Mouse (Mus musculus) erythroblast, adult 5-6 weeks (primary cell): ENCODE data around the gene Sacm1l. TPM values are rescaled to one million over a fixed set of nuclear protein-coding genes. Genes with fewer than 3 reads are reported as not detected.

Experiments used
- ATAC-seq: replicated peaks from 2 replicates; pipeline ENCODE4 v1.8.0; 2016; ENCODE audit warnings: moderate number of reproducible peaks, mild to moderate bottlenecking, moderate TSS enrichment, inconsistent platforms; ENCODE audit not compliant: poor library complexity, low FRiP score, severe bottlenecking
- total RNA-seq, 2 experiments: library from RNA; stranded (forward) in 1 of 2; stranded (reverse) in 1 of 2; fragments of 150-400 nt in 1 of 2; fragments of 200-764, 138-1000 nt in 1 of 2; gene quantifications; 2 replicates each; pipeline versions ENCODE4 v1.2.3 to v1.2.4; 2015 to 2017; ENCODE audit warnings: low replicate concordance in 2 of 2

Gene Sacm1l
- total RNA-seq, 2 experiments from 2014 or later: 12.7 to 12.8 TPM

- ATAC-seq: no peak
Observed at GRCm38 (mm10) chr9:123539093-123539492, 9.5 kb downstream of the Sacm1l start.

GRCm38 (mm10) chr9:123539823-123540222 is 10.3 kb downstream of the Sacm1l start:
- no peak for ATAC-seq

GRCm38 (mm10) chr9:123554599-123554998 is 25.0 kb downstream of the Sacm1l start:
- ATAC-seq: no peak

GRCm38 (mm10) chr9:123577360-123578192 is 48.0 kb downstream of the Sacm1l start:
- ATAC-seq: no peak

- no peak for ATAC-seq
Observed at GRCm38 (mm10) chr9:123589240-123589910, 59.8 kb downstream of the Sacm1l start.

- no peak for ATAC-seq
Observed at GRCm38 (mm10) chr9:123595194-123595593, 65.6 kb downstream of the Sacm1l start.

GRCm38 (mm10) chr9:123596910-123597309 is 67.4 kb downstream of the Sacm1l start:
- no peak for ATAC-seq

GRCm38 (mm10) chr9:123597376-123597775 is 67.8 kb downstream of the Sacm1l start:
- ATAC-seq: no peak

- ATAC-seq: no peak
Observed at GRCm38 (mm10) chr9:123601529-123601928, 72.0 kb downstream of the Sacm1l start.

GRCm38 (mm10) chr9:123620311-123621098 is 90.9 kb downstream of the Sacm1l start:
- ATAC-seq: no peak

GRCm38 (mm10) chr9:123624741-123625140 is 95.2 kb downstream of the Sacm1l start:
- ATAC-seq: no peak

GRCm38 (mm10) chr9:123625821-123626220 is 96.3 kb downstream of the Sacm1l start:
- no peak for ATAC-seq

GRCm38 (mm10) chr9:123631666-123632065 is 102.1 kb downstream of the Sacm1l start:
- no peak for ATAC-seq

- ATAC-seq: no peak
Observed at GRCm38 (mm10) chr9:123632281-123632680, 102.7 kb downstream of the Sacm1l start, which contains the start of gene Slc6a20b. Gene Slc6a20b, minus strand, starts transcription at chr9:123632565.

GRCm38 (mm10) chr9:123632993-123633392 is 103.4 kb downstream of the Sacm1l start:
- no peak for ATAC-seq

- ATAC-seq: no peak
Observed at GRCm38 (mm10) chr9:123636771-123637170, 107.2 kb downstream of the Sacm1l start.

GRCm38 (mm10) chr9:123638231-123638630 is 108.7 kb downstream of the Sacm1l start:
- no peak for ATAC-seq

- ATAC-seq: peak; percentile 42; the same call in 1 of the 2 replicates
Observed at GRCm38 (mm10) chr9:123638668-123639089, 109.1 kb downstream of the Sacm1l start.

- ATAC-seq: no peak
Observed at GRCm38 (mm10) chr9:123640106-123640505, 110.5 kb downstream of the Sacm1l start.
